Mouse (Mus musculus): ENCODE results near the gene Mtmr11. TPM values are rescaled to one million over a fixed set of nuclear protein-coding genes. Genes with fewer than 3 reads are reported as not detected.
A peak's percentile ranks its signal among the peaks of the same experiment; 100 is the strongest.

Mtmr11 gene
- polyA plus RNA-seq, 1 experiment from 2014 or later = 16.0 TPM

GRCm38 (mm10) chr3:96135011-96135410 lies 26.8 kb upstream of the Mtmr11 start:
- no peaks in the 10 kb centered on the region for H3K9me3 ChIP-seq (ENCODE audit: control insufficient read depth, low read length)
- no peak overlapping the region for H3K9ac ChIP-seq (ENCODE audit: low read depth, low read length)
- WGBS = 81% methylated on average over 3 of the region's 3 CpGs
- no peaks in the 10 kb centered on the region for H3K4me1 ChIP-seq (replicated peaks; ENCODE audit: control insufficient read depth, insufficient read depth, low read length)
- no peaks in the 10 kb centered on the region for H3K36me3 ChIP-seq (ENCODE audit: control insufficient read depth, insufficient read depth, low read length)
- no peak for ATAC-seq (ENCODE audit: low FRiP score)
- H3K27me3 ChIP-seq (ENCODE audit: control insufficient read depth, insufficient read depth, low read length) = no peaks in the 10 kb centered on the region
- H3K4me3 ChIP-seq (ENCODE audit: low read depth, low read length) = no peak overlapping the region
- no peak for DNase-seq (ENCODE audit: low spot score)
- H3K4me2 ChIP-seq (replicated peaks; ENCODE audit: low read depth, low read length) = no peak overlapping the region
- H3K27ac ChIP-seq (ENCODE audit: low read depth, low read length) = no peak overlapping the region

- Histone ChIP-seq H3K4me3 (ENCODE audit: low read depth, low read length) (no peak overlapping the region), H3K4me1 (replicated peaks; ENCODE audit: control insufficient read depth, insufficient read depth, low read length) (no peaks in the 10 kb centered on the region), H3K9me3 (ENCODE audit: control insufficient read depth, low read length) (no peaks in the 10 kb centered on the region), H3K4me2 (replicated peaks; ENCODE audit: low read depth, low read length) (no peak overlapping the region), H3K27ac (ENCODE audit: low read depth, low read length) (no peak overlapping the region), H3K36me3 (ENCODE audit: control insufficient read depth, insufficient read depth, low read length) (no peaks in the 10 kb centered on the region; the same call in 1 of the 2 replicates), H3K9ac (ENCODE audit: low read depth, low read length) (no peak overlapping the region), H3K27me3 (ENCODE audit: control insufficient read depth, insufficient read depth, low read length) (no peaks in the 10 kb centered on the region)
- ATAC-seq (ENCODE audit: low FRiP score) (no peak), DNase-seq (ENCODE audit: low spot score) (peak; percentile 70)
- 32% methylated on average over 5 of the region's 5 CpGs for WGBS
Measured at GRCm38 (mm10) chr3:96147950-96148349, 13.9 kb upstream of the Mtmr11 start.

GRCm38 (mm10) chr3:96151836-96152235 lies 10.0 kb upstream of the Mtmr11 start:
- H3K4me1 ChIP-seq (replicated peaks; ENCODE audit: control insufficient read depth, insufficient read depth, low read length) = no peaks in the 10 kb centered on the region
- H3K4me2 ChIP-seq (replicated peaks; ENCODE audit: low read depth, low read length) = no peak overlapping the region
- H3K27me3 ChIP-seq (ENCODE audit: control insufficient read depth, insufficient read depth, low read length) = no peaks in the 10 kb centered on the region
- 90% methylated on average over 7 of the region's 7 CpGs for WGBS
- H3K9ac ChIP-seq (ENCODE audit: low read depth, low read length) = no peak overlapping the region
- no peak overlapping the region for H3K27ac ChIP-seq (ENCODE audit: low read depth, low read length)
- no peak for DNase-seq (ENCODE audit: low spot score)
- no peaks in the 10 kb centered on the region; the same call in 1 of the 2 replicates for H3K36me3 ChIP-seq (ENCODE audit: control insufficient read depth, insufficient read depth, low read length)
- H3K9me3 ChIP-seq (ENCODE audit: control insufficient read depth, low read length) = no peaks in the 10 kb centered on the region
- ATAC-seq (ENCODE audit: low FRiP score) = no peak
- H3K4me3 ChIP-seq (ENCODE audit: low read depth, low read length) = no peak overlapping the region

GRCm38 (mm10) chr3:96152611-96153010 lies 9.2 kb upstream of the Mtmr11 start:
- Histone ChIP-seq H3K36me3 (ENCODE audit: control insufficient read depth, insufficient read depth, low read length) (no peaks in the 10 kb centered on the region; the same call in 1 of the 2 replicates), H3K4me1 (replicated peaks; ENCODE audit: control insufficient read depth, insufficient read depth, low read length) (no peaks in the 10 kb centered on the region), H3K4me3 (ENCODE audit: low read depth, low read length) (no peak overlapping the region), H3K4me2 (replicated peaks; ENCODE audit: low read depth, low read length) (no peak overlapping the region), H3K9me3 (ENCODE audit: control insufficient read depth, low read length) (no peaks in the 10 kb centered on the region), H3K9ac (ENCODE audit: low read depth, low read length) (no peak overlapping the region), H3K27me3 (ENCODE audit: control insufficient read depth, insufficient read depth, low read length) (no peaks in the 10 kb centered on the region), H3K27ac (ENCODE audit: low read depth, low read length) (no peak overlapping the region)
- 93% methylated on average over 5 of the region's 5 CpGs for WGBS
- no peak for ATAC-seq (ENCODE audit: low FRiP score)
- DNase-seq (ENCODE audit: low spot score) = no peak

GRCm38 (mm10) chr3:96155501-96155900 lies 6.3 kb upstream of the Mtmr11 start:
- Histone ChIP-seq H3K4me3 (ENCODE audit: low read depth, low read length) (no peak overlapping the region), H3K36me3 (ENCODE audit: control insufficient read depth, insufficient read depth, low read length) (no peaks in the 10 kb centered on the region; the same call in 1 of the 2 replicates), H3K27ac (ENCODE audit: low read depth, low read length) (no peak overlapping the region), H3K4me2 (replicated peaks; ENCODE audit: low read depth, low read length) (no peak overlapping the region), H3K27me3 (ENCODE audit: control insufficient read depth, insufficient read depth, low read length) (no peaks in the 10 kb centered on the region), H3K4me1 (replicated peaks; ENCODE audit: control insufficient read depth, insufficient read depth, low read length) (no peaks in the 10 kb centered on the region), H3K9me3 (ENCODE audit: control insufficient read depth, low read length) (no peaks in the 10 kb centered on the region), H3K9ac (ENCODE audit: low read depth, low read length) (no peak overlapping the region)
- DNase-seq (ENCODE audit: low spot score) (no peak), ATAC-seq (ENCODE audit: low FRiP score) (no peak)
- 86% methylated on average over 8 of the region's 8 CpGs for WGBS

- H3K9ac ChIP-seq (ENCODE audit: low read depth, low read length) = no peak overlapping the region
- no peak for DNase-seq (ENCODE audit: low spot score)
- H3K9me3 ChIP-seq (ENCODE audit: control insufficient read depth, low read length) = no peaks in the 10 kb centered on the region
- no peak overlapping the region for H3K27ac ChIP-seq (ENCODE audit: low read depth, low read length)
- WGBS = 78% methylated on average over 4 of the region's 4 CpGs
- H3K4me3 ChIP-seq (ENCODE audit: low read depth, low read length) = no peak overlapping the region
- no peak overlapping the region for H3K4me2 ChIP-seq (replicated peaks; ENCODE audit: low read depth, low read length)
- peaks cover 8% of the 10 kb centered on the region; the same call in 1 of the 2 replicates for H3K4me1 ChIP-seq (replicated peaks; ENCODE audit: control insufficient read depth, insufficient read depth, low read length)
- no peak for ATAC-seq (ENCODE audit: low FRiP score)
- no peaks in the 10 kb centered on the region; the same call in 1 of the 2 replicates for H3K36me3 ChIP-seq (ENCODE audit: control insufficient read depth, insufficient read depth, low read length)
- H3K27me3 ChIP-seq (ENCODE audit: control insufficient read depth, insufficient read depth, low read length) = peaks cover 3% of the 10 kb centered on the region; the same call in 1 of the 2 replicates
Measured at GRCm38 (mm10) chr3:96159820-96160219, 2.0 kb upstream of the Mtmr11 start.

- H3K27me3 ChIP-seq (ENCODE audit: control insufficient read depth, insufficient read depth, low read length) = peaks cover 3% of the 10 kb centered on the region; the same call in 1 of the 2 replicates
- ATAC-seq (ENCODE audit: low FRiP score) = no peak
- H3K36me3 ChIP-seq (ENCODE audit: control insufficient read depth, insufficient read depth, low read length) = no peaks in the 10 kb centered on the region; the same call in 1 of the 2 replicates
- WGBS = 63% methylated on average over 4 of the region's 4 CpGs
- H3K4me2 ChIP-seq (replicated peaks; ENCODE audit: low read depth, low read length) = no peak overlapping the region; the same call in 1 of the 2 replicates
- peaks cover 8% of the 10 kb centered on the region; the same call in 1 of the 2 replicates for H3K4me1 ChIP-seq (replicated peaks; ENCODE audit: control insufficient read depth, insufficient read depth, low read length)
- DNase-seq (ENCODE audit: low spot score) = no peak
- no peak overlapping the region for H3K4me3 ChIP-seq (ENCODE audit: low read depth, low read length)
- no peak overlapping the region for H3K9ac ChIP-seq (ENCODE audit: low read depth, low read length)
- no peaks in the 10 kb centered on the region for H3K9me3 ChIP-seq (ENCODE audit: control insufficient read depth, low read length)
- H3K27ac ChIP-seq (ENCODE audit: low read depth, low read length) = no peak overlapping the region
Measured at GRCm38 (mm10) chr3:96160222-96160802, 1.5 kb upstream of the Mtmr11 start.

GRCm38 (mm10) chr3:96160803-96161516 lies 844 bp upstream of the Mtmr11 start:
- Histone ChIP-seq H3K4me2 (replicated peaks; ENCODE audit: low read depth, low read length) (peak overlapping the region; percentile 55), H3K4me1 (replicated peaks; ENCODE audit: control insufficient read depth, insufficient read depth, low read length) (peaks cover 8% of the 10 kb centered on the region; the same call in 1 of the 2 replicates), H3K9ac (ENCODE audit: low read depth, low read length) (peak overlapping the region; percentile 44; the same call in 1 of the 2 replicates), H3K4me3 (ENCODE audit: low read depth, low read length) (peak overlapping the region; percentile 27), H3K36me3 (ENCODE audit: control insufficient read depth, insufficient read depth, low read length) (no peaks in the 10 kb centered on the region), H3K9me3 (ENCODE audit: control insufficient read depth, low read length) (no peaks in the 10 kb centered on the region), H3K27ac (ENCODE audit: low read depth, low read length) (no peak overlapping the region), H3K27me3 (ENCODE audit: control insufficient read depth, insufficient read depth, low read length) (peaks cover 3% of the 10 kb centered on the region; the same call in 1 of the 2 replicates)
- DNase-seq (ENCODE audit: low spot score) = peak; percentile 60
- ATAC-seq (ENCODE audit: low FRiP score) = peak; percentile 53; the same call in 1 of the 2 replicates
- under 1% methylated on average over 12 of the region's 12 CpGs for WGBS

Data from hindbrain, embryonic 11.5 days (tissue).